Mouse (Mus musculus): ENCODE measurements at regions not wholly inside any gene's neighbourhood (a gene's known extent, or its start where the extent isn't known, plus 50 kb on each side); places are given as distances from the start of the nearest gene placed in this dataset.

DNA sequence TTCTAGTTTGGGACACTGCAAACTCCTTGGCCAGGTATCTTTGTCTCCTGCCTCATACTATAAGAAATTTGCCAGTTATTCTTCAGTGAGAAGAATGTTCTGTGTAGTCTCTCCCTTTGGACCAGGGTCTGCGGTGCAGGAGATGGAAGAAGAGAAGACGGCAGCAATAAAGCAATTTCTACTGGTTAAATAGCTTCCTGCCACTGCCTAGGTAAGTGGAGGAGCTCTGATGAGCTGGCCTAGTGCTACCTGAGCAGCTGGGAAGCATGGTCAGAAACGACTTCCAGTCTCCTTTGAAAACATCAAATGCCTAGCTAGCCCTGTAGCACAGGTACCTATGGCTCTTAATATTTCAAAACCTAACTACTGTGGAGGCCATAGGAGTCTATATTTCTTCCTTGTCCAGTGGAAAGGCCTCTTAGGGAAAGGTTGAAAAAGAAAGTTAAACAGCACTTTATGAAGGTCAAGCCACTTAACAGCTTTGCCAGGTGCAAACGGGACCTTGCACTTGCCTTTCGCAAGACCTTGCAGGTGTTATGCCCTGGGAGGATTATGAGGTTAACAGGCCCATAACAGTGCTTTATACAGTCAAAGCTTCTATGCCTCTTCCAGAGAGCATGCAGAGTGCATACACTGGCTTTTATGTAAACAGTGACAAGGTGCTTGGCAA lies 351.9 kb downstream of the Serpinb8 start:
- no peak overlapping the region for H3K4me2 ChIP-seq
- no peak overlapping the region for H3K27ac ChIP-seq
- H3K27me3 ChIP-seq: no peaks in the 10 kb centered on the region
- WGBS: 86% methylated on average over 5 of the region's 5 CpGs
- no peak overlapping the region for H3K4me3 ChIP-seq
- no peak overlapping the region for H3K9ac ChIP-seq
- no peaks in the 10 kb centered on the region for H3K9me3 ChIP-seq
- H3K4me1 ChIP-seq (replicated peaks): no peaks in the 10 kb centered on the region
- no peaks in the 10 kb centered on the region for H3K36me3 ChIP-seq
- ATAC-seq (ENCODE audit: low FRiP score): no peak

- H3K4me3 ChIP-seq: no peak overlapping the region
Measured at GRCm38 (mm10) chr1:107946204-107946939, 356.6 kb downstream of the Serpinb8 start.

DNA sequence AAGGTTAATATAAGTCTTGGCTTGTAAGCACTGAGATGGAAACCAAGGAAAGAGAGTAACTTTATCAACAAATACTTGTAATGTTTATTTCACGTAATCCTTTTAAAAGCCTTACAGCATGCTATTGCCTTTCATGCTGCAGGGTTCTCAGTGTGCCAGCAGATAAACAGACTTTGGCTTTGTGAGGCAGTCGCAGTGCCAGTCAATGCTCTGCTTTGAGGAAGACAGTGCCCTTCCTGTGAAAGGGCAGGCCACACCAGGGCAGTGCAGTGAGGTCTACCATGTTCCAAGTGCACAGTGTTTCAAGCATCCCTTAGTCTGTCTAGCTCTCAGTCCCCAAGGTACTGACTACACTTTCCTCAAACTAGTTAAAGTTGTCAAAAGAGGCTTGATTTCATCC lies 360.6 kb downstream of the Serpinb8 start:
- no peaks in the 10 kb centered on the region for H3K36me3 ChIP-seq
- 59% methylated on average over 2 of the region's 2 CpGs for WGBS
- no peaks in the 10 kb centered on the region for H3K27me3 ChIP-seq
- no peak for ATAC-seq (ENCODE audit: low FRiP score)
- H3K4me3 ChIP-seq: no peak overlapping the region
- H3K9me3 ChIP-seq: no peaks in the 10 kb centered on the region
- H3K4me1 ChIP-seq (replicated peaks): no peaks in the 10 kb centered on the region
- no peak overlapping the region for H3K9ac ChIP-seq
- H3K4me2 ChIP-seq: no peak overlapping the region
- no peak overlapping the region for H3K27ac ChIP-seq

More at GRCm38 (mm10) chr1:107946204-107946939, 356.6 kb downstream of the Serpinb8 start:
- Histone ChIP-seq H3K27ac (no peak overlapping the region), H3K36me3 (no peaks in the 10 kb centered on the region), H3K9ac (no peak overlapping the region), H3K4me2 (no peak overlapping the region), H3K4me1 (replicated peaks) (no peaks in the 10 kb centered on the region), H3K27me3 (no peaks in the 10 kb centered on the region), H3K9me3 (no peaks in the 10 kb centered on the region)
- 78% methylated on average over 1 of the region's 1 CpGs for WGBS
- ATAC-seq (ENCODE audit: low FRiP score): no peak

DNA sequence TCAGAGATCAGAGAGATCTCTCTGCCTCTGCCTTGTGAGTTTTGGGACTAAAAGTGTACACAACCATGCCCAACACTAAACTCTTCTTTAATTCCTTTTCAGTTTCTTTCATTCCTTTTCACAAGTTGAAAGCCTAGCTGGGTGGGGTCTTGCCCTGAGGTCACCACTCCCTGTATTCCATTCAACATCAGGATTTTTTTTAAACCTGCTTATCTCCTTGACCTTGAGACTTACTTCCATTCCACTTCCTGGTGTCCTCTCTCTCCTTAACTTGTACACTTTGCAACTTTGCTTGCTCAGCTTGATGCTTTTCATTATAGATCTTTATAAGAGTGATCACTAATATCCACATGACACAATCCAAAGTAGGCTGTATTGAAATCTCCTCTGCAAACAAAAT lies 371.2 kb downstream of the Serpinb8 start:
- H3K36me3 ChIP-seq: no peaks in the 10 kb centered on the region
- H3K27ac ChIP-seq: no peak overlapping the region
- H3K27me3 ChIP-seq: no peaks in the 10 kb centered on the region
- no peaks in the 10 kb centered on the region for H3K4me1 ChIP-seq (replicated peaks)
- no peak overlapping the region for H3K9ac ChIP-seq
- no peaks in the 10 kb centered on the region for H3K9me3 ChIP-seq
- no peak for ATAC-seq (ENCODE audit: low FRiP score)
- H3K4me3 ChIP-seq: no peak overlapping the region
- no peak overlapping the region for H3K4me2 ChIP-seq

GRCm38 (mm10) chr1:107975626-107976335 lies 386.0 kb downstream of the Serpinb8 start:
- peak; percentile 50; the same call in 1 of the 2 replicates for ATAC-seq (ENCODE audit: low FRiP score)
- Histone ChIP-seq H3K9me3 (no peaks in the 10 kb centered on the region), H3K4me2 (no peak overlapping the region), H3K27ac (no peak overlapping the region), H3K9ac (no peak overlapping the region), H3K4me3 (no peak overlapping the region), H3K27me3 (no peaks in the 10 kb centered on the region; the same call in 1 of the 2 replicates), H3K36me3 (no peaks in the 10 kb centered on the region), H3K4me1 (replicated peaks) (peaks cover 9% of the 10 kb centered on the region)
- WGBS: 27% methylated on average over 8 of the region's 8 CpGs

GRCm38 (mm10) chr1:107977686-107978085 lies 387.9 kb downstream of the Serpinb8 start:
- Histone ChIP-seq H3K27ac (no peak overlapping the region), H3K27me3 (no peaks in the 10 kb centered on the region; the same call in 1 of the 2 replicates), H3K9ac (no peak overlapping the region), H3K9me3 (no peaks in the 10 kb centered on the region), H3K4me3 (no peak overlapping the region), H3K4me1 (replicated peaks) (peaks cover 9% of the 10 kb centered on the region), H3K4me2 (no peak overlapping the region), H3K36me3 (no peaks in the 10 kb centered on the region)
- 58% methylated on average over 2 of the region's 2 CpGs for WGBS
- ATAC-seq (ENCODE audit: low FRiP score): no peak

- Histone ChIP-seq H3K4me2 (no peak overlapping the region), H3K9me3 (no peaks in the 10 kb centered on the region), H3K27me3 (no peaks in the 10 kb centered on the region; the same call in 1 of the 2 replicates), H3K9ac (no peak overlapping the region), H3K4me1 (replicated peaks) (peaks cover 9% of the 10 kb centered on the region), H3K36me3 (no peaks in the 10 kb centered on the region), H3K4me3 (no peak overlapping the region), H3K27ac (no peak overlapping the region)
- ATAC-seq (ENCODE audit: low FRiP score): 0 out of 2 replicates have a peak, but pooled peaks have one; percentile 22
- 16% methylated on average over 5 of the region's 5 CpGs for WGBS
Measured at GRCm38 (mm10) chr1:107978411-107978810, 388.6 kb downstream of the Serpinb8 start.

- H3K4me1 ChIP-seq (replicated peaks): no peaks in the 10 kb centered on the region
- H3K9ac ChIP-seq: no peak overlapping the region
- no peaks in the 10 kb centered on the region for H3K36me3 ChIP-seq
- no peak for ATAC-seq (ENCODE audit: low FRiP score)
- no peak overlapping the region for H3K4me2 ChIP-seq
- 84% methylated on average over 2 of the region's 2 CpGs for WGBS
- H3K27ac ChIP-seq: no peak overlapping the region
- no peaks in the 10 kb centered on the region for H3K27me3 ChIP-seq
- no peaks in the 10 kb centered on the region for H3K9me3 ChIP-seq
- no peak overlapping the region for H3K4me3 ChIP-seq
Measured at GRCm38 (mm10) chr1:107985646-107986045, 395.8 kb downstream of the Serpinb8 start.

GRCm38 (mm10) chr1:107988076-107988475 lies 398.3 kb downstream of the Serpinb8 start:
- ATAC-seq (ENCODE audit: low FRiP score): no peak
- Histone ChIP-seq H3K4me2 (no peak overlapping the region), H3K9me3 (no peaks in the 10 kb centered on the region), H3K9ac (no peak overlapping the region), H3K4me1 (replicated peaks) (no peaks in the 10 kb centered on the region), H3K36me3 (no peaks in the 10 kb centered on the region), H3K27ac (no peak overlapping the region), H3K27me3 (no peaks in the 10 kb centered on the region), H3K4me3 (no peak overlapping the region)
- WGBS: 65% methylated on average over 4 of the region's 4 CpGs

GRCm38 (mm10) chr1:107993013-107993412 lies 403.2 kb downstream of the Serpinb8 start:
- H3K27ac ChIP-seq: no peak overlapping the region
- H3K27me3 ChIP-seq: no peaks in the 10 kb centered on the region
- H3K4me1 ChIP-seq (replicated peaks): no peaks in the 10 kb centered on the region
- no peak for ATAC-seq (ENCODE audit: low FRiP score)
- WGBS: 93% methylated on average over 4 of the region's 4 CpGs
- H3K4me3 ChIP-seq: no peak overlapping the region
- no peak overlapping the region for H3K9ac ChIP-seq
- no peaks in the 10 kb centered on the region for H3K9me3 ChIP-seq
- H3K36me3 ChIP-seq: no peaks in the 10 kb centered on the region
- H3K4me2 ChIP-seq: no peak overlapping the region

GRCm38 (mm10) chr1:108023721-108024353 lies 434.0 kb downstream of the Serpinb8 start:
- Histone ChIP-seq H3K4me1 (replicated peaks) (no peaks in the 10 kb centered on the region), H3K4me3 (no peak overlapping the region), H3K27me3 (no peaks in the 10 kb centered on the region), H3K9ac (no peak overlapping the region), H3K36me3 (no peaks in the 10 kb centered on the region), H3K27ac (no peak overlapping the region), H3K9me3 (no peaks in the 10 kb centered on the region), H3K4me2 (no peak overlapping the region)
- no peak for ATAC-seq (ENCODE audit: low FRiP score)
- WGBS: 57% methylated on average over 5 of the region's 5 CpGs

GRCm38 (mm10) chr1:108024705-108025104 lies 434.9 kb downstream of the Serpinb8 start:
- H3K9ac ChIP-seq: no peak overlapping the region
- no peaks in the 10 kb centered on the region for H3K36me3 ChIP-seq
- no peak overlapping the region for H3K4me3 ChIP-seq
- H3K9me3 ChIP-seq: no peaks in the 10 kb centered on the region
- WGBS: 63% methylated on average over 1 of the region's 1 CpGs
- ATAC-seq (ENCODE audit: low FRiP score): no peak
- no peak overlapping the region for H3K27ac ChIP-seq
- no peaks in the 10 kb centered on the region for H3K27me3 ChIP-seq
- H3K4me1 ChIP-seq (replicated peaks): no peaks in the 10 kb centered on the region
- H3K4me2 ChIP-seq: no peak overlapping the region
